Mouse (Mus musculus) v-Abl transformed pro-B cells (cell line): ENCODE measurements around the gene Bmx.

Experiments
- in situ Hi-C, 2 experiments: fragments of 400-800 bp; cut with MboI; formaldehyde crosslinking; loops; one replicate each; pipeline ENCODE4 v1.15.1; 2025; ENCODE audit not compliant: unreplicated experiment in 2 of 2

Bmx gene

GRCm38 (mm10) chrX:164178856-164179255 lies 79.1 kb downstream of the Bmx start:
- in situ Hi-C loops = loop anchor here in 1 of 2 experiments (25.0 kb wide), 2 partner anchors 1267 to 1983 kb away; partner anchors contain the start of genes Ctps2 and Gemin8

GRCm38 (mm10) chrX:164175780-164176179 lies 82.2 kb downstream of the Bmx start:
- in situ Hi-C loops = loop anchor here in 1 of 2 experiments (25.0 kb wide), 2 partner anchors 1263 to 1987 kb away; partner anchors contain the start of genes Ctps2 and Gemin8

DNA sequence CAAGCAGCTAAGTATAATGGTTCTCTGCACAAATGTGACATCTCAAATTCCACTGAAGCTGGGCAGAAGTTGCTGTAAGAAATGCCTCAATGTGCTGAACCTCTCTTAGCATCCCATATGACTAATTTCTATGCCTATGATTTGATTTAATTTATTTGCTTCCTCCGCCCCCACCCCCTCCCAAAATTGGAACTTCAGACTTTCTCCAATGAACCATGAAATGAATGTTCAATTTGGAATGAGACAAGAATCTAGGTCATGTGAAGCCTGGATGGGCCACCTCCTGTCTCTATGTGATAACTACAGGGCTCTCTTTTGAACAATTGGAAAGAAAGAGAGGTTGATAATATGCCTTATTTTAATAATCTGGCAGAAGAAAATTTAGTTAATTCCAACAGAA lies 82.7 kb downstream of the Bmx start:
- in situ Hi-C loops = loop anchor here in 1 of 2 experiments (25.0 kb wide), 2 partner anchors 1263 to 1987 kb away; partner anchors contain the start of genes Ctps2 and Gemin8

DNA sequence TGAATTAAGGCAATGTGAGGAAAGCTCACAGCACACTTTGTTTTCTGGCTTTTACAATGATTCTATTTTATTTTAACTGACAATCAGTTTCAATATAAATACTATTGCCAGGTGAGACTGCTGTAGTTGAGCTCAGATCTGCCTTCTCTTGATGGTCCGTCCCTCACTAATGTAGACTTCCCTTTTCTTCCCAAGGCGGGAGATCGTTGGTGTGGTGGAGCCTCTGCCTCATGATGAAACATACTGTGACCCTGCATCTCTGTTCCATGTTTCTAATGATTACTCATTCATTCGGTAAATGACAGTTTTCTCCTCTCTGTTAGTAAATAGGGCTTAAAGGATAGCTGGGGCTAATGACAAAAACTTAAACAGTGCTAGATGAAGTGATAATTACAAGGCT lies 84.1 kb downstream of the Bmx start:
- in situ Hi-C loops = no loop called here

DNA sequence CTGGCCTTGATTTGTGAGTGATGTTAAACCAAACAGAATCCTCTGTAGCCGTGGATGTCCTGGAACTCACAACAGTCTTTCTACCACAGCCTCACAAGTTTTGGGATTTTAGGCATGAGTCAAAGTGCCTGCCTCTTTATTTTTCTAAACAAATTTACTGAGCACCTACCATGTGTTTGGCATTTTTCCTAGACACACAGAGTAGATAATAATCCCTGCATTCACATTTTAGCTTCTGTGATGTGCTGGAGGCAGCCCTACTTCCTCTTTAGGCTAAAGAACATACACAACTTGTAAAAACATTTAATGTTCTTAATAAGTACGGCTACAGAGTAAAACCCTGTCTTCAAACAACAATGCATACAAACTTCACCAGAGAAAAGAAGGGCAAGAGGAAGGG lies 87.0 kb downstream of the Bmx start:
- in situ Hi-C loops = no loop called here

GRCm38 (mm10) chrX:164164681-164165080 lies 93.3 kb downstream of the Bmx start:
- in situ Hi-C loops = no loop called here

- in situ Hi-C loops = no loop called here
Measured at GRCm38 (mm10) chrX:164154594-164154993, 103.4 kb downstream of the Bmx start.

DNA sequence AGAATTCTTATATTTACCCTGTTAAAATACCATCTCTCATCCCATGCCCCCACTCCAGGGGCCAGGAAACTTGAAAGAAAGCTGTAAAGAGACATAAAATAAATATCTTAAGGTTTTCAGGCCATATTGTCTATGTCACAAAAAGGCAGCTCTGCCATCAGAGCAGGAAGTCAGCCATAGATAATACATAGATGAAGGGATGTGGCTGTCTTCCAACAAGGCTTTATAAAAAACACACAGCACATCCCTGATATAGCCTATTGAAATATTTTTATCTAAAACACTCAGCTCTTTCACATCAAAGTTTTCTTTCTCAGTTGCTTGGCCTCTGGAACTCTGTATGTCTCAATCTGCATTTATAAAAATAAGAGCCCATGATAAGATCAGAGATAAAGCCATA lies 104.4 kb downstream of the Bmx start:
- in situ Hi-C loops = no loop called here

GRCm38 (mm10) chrX:164152703-164153102 lies 105.3 kb downstream of the Bmx start:
- in situ Hi-C loops = no loop called here

- in situ Hi-C loops = no loop called here
Measured at GRCm38 (mm10) chrX:164145463-164146250, 112.3 kb downstream of the Bmx start.
